Mouse (Mus musculus): ENCODE results near the gene Dus1l. TPM values are rescaled to one million over a fixed set of nuclear protein-coding genes. Genes with fewer than 3 reads are reported as not detected.
"Not testable (repeated sequence)": the region's sequence is repeated elsewhere in the genome, so short reads cannot be mapped to it uniquely, and the experiment has no call there.

Gene Dus1l
- 43.8 and 43.9 TPM in 2 replicates for polyA plus RNA-seq (2014; fragmentation: Nextera tagmentation; extraction: Ambion mirVana)

- peak; percentile 89 for ATAC-seq (ENCODE audit: low FRiP score)
- H3K9ac ChIP-seq, result peak within 1 kb of the TSS; percentile 91
- peak within 1 kb of the TSS; percentile 99 for H3K4me2 ChIP-seq (replicated peaks)
- DNase-seq (ENCODE audit: low spot score), result peak; percentile 99
- H3K4me1 ChIP-seq (replicated peaks; ENCODE audit: control insufficient read depth, insufficient read depth, low read length), result peaks cover 13% of the 10 kb centered on the region
- H3K27ac ChIP-seq, result peak within 1 kb of the TSS; percentile 82
- H3K36me3 ChIP-seq (replicated peaks; ENCODE audit: control insufficient read depth, insufficient read depth), result peaks cover 32% of the 10 kb centered on the region
- H3K9me3 ChIP-seq (ENCODE audit: control insufficient read depth, low read length), result no peaks in the 10 kb centered on the region
- H3K4me3 ChIP-seq (replicated peaks; ENCODE audit: low read length), result peak within 1 kb of the TSS; percentile 80
- 3% methylated on average over 59 of the region's 59 CpGs for WGBS
- H3K27me3 ChIP-seq (ENCODE audit: control insufficient read depth, insufficient read depth, low read length), result no peaks in the 10 kb centered on the region
Measured at GRCm38 (mm10) chr11:120795756-120796613, at the start of gene Dus1l. Gene Dus1l, minus strand, starts transcription at chr11:120796403.

- ATAC-seq (ENCODE audit: low FRiP score), result no peak
- Histone ChIP-seq H3K27ac (no peak overlapping the region), H3K4me1 (replicated peaks; ENCODE audit: control insufficient read depth, insufficient read depth, low read length) (no peaks in the 10 kb centered on the region)
Measured at GRCm38 (mm10) chr11:120844329-120844728, 48.1 kb upstream of the Dus1l start.

GRCm38 (mm10) chr11:120833555-120834280 lies 37.5 kb upstream of the Dus1l start:
- no peaks in the 10 kb centered on the region for H3K4me1 ChIP-seq (replicated peaks; ENCODE audit: control insufficient read depth, insufficient read depth, low read length)
- no peak overlapping the region for H3K9ac ChIP-seq
- H3K27ac ChIP-seq, result peak overlapping the region; percentile 58
- 57% methylated on average over 8 of the region's 8 CpGs for WGBS
- no peaks in the 10 kb centered on the region for H3K9me3 ChIP-seq (ENCODE audit: control insufficient read depth, low read length)
- no peaks in the 10 kb centered on the region for H3K27me3 ChIP-seq (ENCODE audit: control insufficient read depth, insufficient read depth, low read length)
- H3K4me2 ChIP-seq (replicated peaks), result no peak overlapping the region
- no peak overlapping the region for H3K4me3 ChIP-seq (replicated peaks; ENCODE audit: low read length)
- ATAC-seq (ENCODE audit: low FRiP score) (peak; percentile 77), DNase-seq (ENCODE audit: low spot score) (peak; percentile 34)
- H3K36me3 ChIP-seq (replicated peaks; ENCODE audit: control insufficient read depth, insufficient read depth), result no peaks in the 10 kb centered on the region

More at GRCm38 (mm10) chr11:120844329-120844728, 48.1 kb upstream of the Dus1l start:
- Histone ChIP-seq H3K4me2 (replicated peaks) (no peak overlapping the region), H3K9ac (no peak overlapping the region), H3K4me3 (replicated peaks; ENCODE audit: low read length) (no peak overlapping the region), H3K9me3 (ENCODE audit: control insufficient read depth, low read length) (no peaks in the 10 kb centered on the region), H3K36me3 (replicated peaks; ENCODE audit: control insufficient read depth, insufficient read depth) (no peaks in the 10 kb centered on the region), H3K27me3 (ENCODE audit: control insufficient read depth, insufficient read depth, low read length) (no peaks in the 10 kb centered on the region)
- WGBS, result 93% methylated on average over 4 of the region's 4 CpGs
- no peak for DNase-seq (ENCODE audit: low spot score)

GRCm38 (mm10) chr11:120832962-120833361 lies 36.8 kb upstream of the Dus1l start:
- not testable (repeated sequence) for H3K9me3 ChIP-seq (ENCODE audit: control insufficient read depth, low read length); H3K4me1 ChIP-seq (replicated peaks; ENCODE audit: control insufficient read depth, insufficient read depth, low read length); H3K9ac ChIP-seq; ATAC-seq (ENCODE audit: low FRiP score); H3K4me2 ChIP-seq (replicated peaks); H3K4me3 ChIP-seq (replicated peaks; ENCODE audit: low read length); H3K27me3 ChIP-seq (ENCODE audit: control insufficient read depth, insufficient read depth, low read length); H3K36me3 ChIP-seq (replicated peaks; ENCODE audit: control insufficient read depth, insufficient read depth); DNase-seq (ENCODE audit: low spot score)
- peak overlapping the region; percentile 58; the same call in 1 of the 2 replicates for H3K27ac ChIP-seq
- 93% methylated on average over 5 of the region's 5 CpGs for WGBS

GRCm38 (mm10) chr11:120831659-120832440 lies 35.6 kb upstream of the Dus1l start:
- Histone ChIP-seq H3K27me3 (ENCODE audit: control insufficient read depth, insufficient read depth, low read length) (no peaks in the 10 kb centered on the region), H3K4me3 (replicated peaks; ENCODE audit: low read length) (no peak overlapping the region), H3K9me3 (ENCODE audit: control insufficient read depth, low read length) (no peaks in the 10 kb centered on the region), H3K27ac (no peak overlapping the region), H3K9ac (no peak overlapping the region), H3K36me3 (replicated peaks; ENCODE audit: control insufficient read depth, insufficient read depth) (no peaks in the 10 kb centered on the region), H3K4me1 (replicated peaks; ENCODE audit: control insufficient read depth, insufficient read depth, low read length) (no peaks in the 10 kb centered on the region), H3K4me2 (replicated peaks) (no peak overlapping the region)
- DNase-seq (ENCODE audit: low spot score), result no peak
- WGBS, result 87% methylated on average over 3 of the region's 3 CpGs
- ATAC-seq (ENCODE audit: low FRiP score), result no peak

GRCm38 (mm10) chr11:120830686-120831085 lies 34.5 kb upstream of the Dus1l start:
- Histone ChIP-seq H3K4me1 (replicated peaks; ENCODE audit: control insufficient read depth, insufficient read depth, low read length) (peaks cover 3% of the 10 kb centered on the region), H3K27ac (no peak overlapping the region), H3K27me3 (ENCODE audit: control insufficient read depth, insufficient read depth, low read length) (no peaks in the 10 kb centered on the region), H3K4me2 (replicated peaks) (no peak overlapping the region), H3K4me3 (replicated peaks; ENCODE audit: low read length) (no peak overlapping the region), H3K9ac (no peak overlapping the region), H3K9me3 (ENCODE audit: control insufficient read depth, low read length) (no peaks in the 10 kb centered on the region), H3K36me3 (replicated peaks; ENCODE audit: control insufficient read depth, insufficient read depth) (no peaks in the 10 kb centered on the region)
- DNase-seq (ENCODE audit: low spot score), result no peak
- WGBS, result 81% methylated on average over 12 of the region's 12 CpGs
- no peak for ATAC-seq (ENCODE audit: low FRiP score)

GRCm38 (mm10) chr11:120829757-120830532 lies 33.7 kb upstream of the Dus1l start:
- no peak overlapping the region for H3K4me3 ChIP-seq (replicated peaks; ENCODE audit: low read length)
- no peak overlapping the region for H3K9ac ChIP-seq
- 90% methylated on average over 10 of the region's 10 CpGs for WGBS

GRCm38 (mm10) chr11:120828416-120828815 lies 32.2 kb upstream of the Dus1l start:
- H3K4me2 ChIP-seq (replicated peaks), result no peak overlapping the region
- no peaks in the 10 kb centered on the region for H3K9me3 ChIP-seq (ENCODE audit: control insufficient read depth, low read length)
- H3K9ac ChIP-seq, result no peak overlapping the region
- no peak overlapping the region for H3K4me3 ChIP-seq (replicated peaks; ENCODE audit: low read length)
- H3K36me3 ChIP-seq (replicated peaks; ENCODE audit: control insufficient read depth, insufficient read depth), result no peaks in the 10 kb centered on the region
- no peak for DNase-seq (ENCODE audit: low spot score)
- no peak overlapping the region for H3K27ac ChIP-seq
- peaks cover 11% of the 10 kb centered on the region for H3K4me1 ChIP-seq (replicated peaks; ENCODE audit: control insufficient read depth, insufficient read depth, low read length)
- no peaks in the 10 kb centered on the region for H3K27me3 ChIP-seq (ENCODE audit: control insufficient read depth, insufficient read depth, low read length)
- no peak for ATAC-seq (ENCODE audit: low FRiP score)
- 77% methylated on average over 4 of the region's 4 CpGs for WGBS

More at GRCm38 (mm10) chr11:120829757-120830532, 33.7 kb upstream of the Dus1l start:
- no peaks in the 10 kb centered on the region for H3K9me3 ChIP-seq (ENCODE audit: control insufficient read depth, low read length)
- ATAC-seq (ENCODE audit: low FRiP score) (no peak), DNase-seq (ENCODE audit: low spot score) (no peak)
- no peaks in the 10 kb centered on the region for H3K36me3 ChIP-seq (replicated peaks; ENCODE audit: control insufficient read depth, insufficient read depth)
- no peaks in the 10 kb centered on the region for H3K27me3 ChIP-seq (ENCODE audit: control insufficient read depth, insufficient read depth, low read length)
- no peak overlapping the region for H3K4me2 ChIP-seq (replicated peaks)
- H3K27ac ChIP-seq, result no peak overlapping the region
- H3K4me1 ChIP-seq (replicated peaks; ENCODE audit: control insufficient read depth, insufficient read depth, low read length), result peaks cover 11% of the 10 kb centered on the region

All from hindbrain, embryonic 14.5 days (tissue).